Mouse (Mus musculus): ENCODE measurements around the gene Mov10.

- TF ChIP-seq CTCF (IDR thresholded peaks at IDR 0.05; ENCODE audit: low read depth, low read length), result no peak
- TF ChIP-seq POLR2A (IDR thresholded peaks at IDR 0.05; ENCODE audit: borderline replicate concordance, low read depth, low read length), result no peak
These were observed 6.6 kb downstream of the Mov10 start for GRCm38 (mm10) chr3:104811752-104812151.
